Mouse (Mus musculus) brain, embryonic 14.5 days (tissue): Measurements from ENCODE around the gene Galnt10.

ENCODE experiments used
- CTCF ChIP-seq: fragments of 200-500 bp; IDR thresholded peaks from 2 replicates; pipeline ENCODE4 v1.5.1; 2012; ENCODE audit warnings: inconsistent platforms, mild to moderate bottlenecking, moderate library complexity, borderline replicate concordance; ENCODE audit not compliant: insufficient read depth, insufficient read length; ENCODE audit errors: extremely low read depth
- POLR2A ChIP-seq: fragments of 200-500 bp; IDR thresholded peaks from 2 replicates; pipeline ENCODE4 v1.6.1; 2012; ENCODE audit warnings: mild to moderate bottlenecking, inconsistent platforms, borderline replicate concordance; ENCODE audit not compliant: poor library complexity, insufficient read depth, insufficient read length, severe bottlenecking; ENCODE audit errors: extremely low read depth

GRCm38 (mm10) chr11:57800266-57800951 is 155.2 kb downstream of the Galnt10 start:
- TF ChIP-seq CTCF, result no peak
- TF ChIP-seq POLR2A, result no peak
